Mouse (Mus musculus): ENCODE measurements around the gene Exog. TPM values are rescaled to one million over a fixed set of nuclear protein-coding genes. Genes with fewer than 3 reads are reported as not detected.

Gene Exog
- total RNA-seq, 2 experiments from 2014 or later = 0.77 to 1.5 TPM

DNA sequence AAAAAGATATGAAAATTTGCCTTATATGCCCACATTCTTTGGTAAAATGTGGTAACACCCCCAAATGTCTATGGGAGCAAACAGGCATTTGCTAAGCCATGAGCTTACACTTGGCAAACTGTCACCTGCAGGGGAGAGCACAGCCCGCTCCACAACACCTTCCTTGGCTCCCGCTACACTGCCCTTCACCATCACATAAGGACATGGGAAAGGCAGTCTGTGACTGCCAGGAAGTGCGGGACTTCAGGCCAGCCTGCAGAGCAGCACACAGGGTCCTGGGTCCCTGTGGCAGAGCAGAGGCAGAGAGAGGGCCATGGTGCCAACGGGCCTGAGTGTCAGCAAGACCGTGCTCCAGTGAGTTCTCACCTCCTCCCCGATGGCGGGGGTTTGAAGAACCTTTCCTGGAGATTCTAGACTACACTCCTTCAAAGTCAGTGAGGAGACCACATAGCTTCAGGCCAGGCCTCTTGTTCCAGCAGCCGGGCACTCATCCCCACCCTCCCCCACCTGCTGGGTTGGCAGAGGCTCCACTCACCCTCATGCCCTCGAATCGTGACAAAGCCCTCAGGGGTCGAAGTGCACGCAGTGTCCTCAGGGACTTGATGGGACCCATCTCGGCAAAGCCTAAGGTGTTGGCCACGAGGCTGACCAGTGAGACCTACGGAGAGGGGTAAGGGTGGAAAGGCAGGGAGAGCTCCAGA is 53.0 kb downstream of the Exog start:
- ATAC-seq (replicated peaks; ENCODE audit: low FRiP score, poor library complexity, severe bottlenecking) = no peak

DNA sequence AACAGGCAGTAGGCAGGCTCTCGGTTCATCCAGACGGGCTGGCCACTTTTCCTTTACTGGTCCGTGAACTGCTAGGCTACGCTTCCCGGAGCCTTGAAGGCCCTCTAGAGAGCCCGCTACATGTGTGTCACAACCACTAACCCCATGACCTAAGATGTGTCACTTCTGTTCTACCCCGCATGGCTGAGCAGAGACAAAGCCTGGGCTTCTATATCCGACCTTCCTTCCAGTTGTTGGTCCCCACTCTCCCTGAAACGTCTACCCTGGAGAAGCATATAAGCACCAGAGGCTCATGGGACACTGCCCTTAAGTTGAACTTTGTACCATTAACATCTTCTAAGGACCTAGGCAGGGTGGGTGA is 53.5 kb downstream of the Exog start:
- ATAC-seq (replicated peaks; ENCODE audit: low FRiP score, poor library complexity, severe bottlenecking) = no peak

DNA sequence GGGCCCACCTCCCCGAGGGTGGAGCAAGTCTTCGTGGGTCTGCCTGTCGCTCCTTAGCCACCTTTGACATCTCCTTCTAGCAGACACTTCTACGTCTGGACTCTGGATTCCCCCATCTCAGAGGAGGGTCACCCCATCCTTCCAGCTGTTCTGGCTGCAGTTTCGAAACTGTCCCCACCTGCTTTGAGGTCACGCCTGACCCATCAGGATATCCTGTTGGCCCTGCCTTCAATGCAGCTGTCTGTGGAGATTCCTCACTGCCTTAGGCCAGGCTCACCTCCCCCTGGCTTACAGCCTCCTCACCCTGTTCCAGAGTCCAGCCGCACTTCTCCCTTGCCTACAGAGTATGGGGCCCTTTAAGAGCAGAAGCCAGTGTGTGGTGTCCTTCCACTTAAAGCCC is 54.1 kb downstream of the Exog start:
- no peak for ATAC-seq (replicated peaks; ENCODE audit: low FRiP score, poor library complexity, severe bottlenecking)

DNA sequence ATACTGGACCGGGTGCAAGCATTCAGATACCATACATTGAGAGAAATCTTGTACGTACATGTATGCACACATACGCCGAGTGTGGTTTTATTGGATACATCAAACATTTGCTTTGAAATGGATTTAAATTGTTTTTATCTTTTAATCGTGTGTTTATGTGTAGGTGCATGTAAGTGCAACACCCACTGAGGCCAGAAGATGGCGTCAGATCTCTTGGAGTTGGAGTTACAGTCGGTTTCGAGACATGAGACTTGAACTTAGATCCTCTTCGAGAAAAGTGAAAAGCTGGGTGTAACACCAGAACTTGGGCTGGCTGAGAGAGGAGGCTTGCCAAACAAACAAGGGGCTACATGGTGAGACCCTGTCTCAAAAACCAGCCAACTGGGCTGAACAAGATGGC is 58.9 kb downstream of the Exog start:
- ATAC-seq (replicated peaks; ENCODE audit: low FRiP score, poor library complexity, severe bottlenecking) = no peak

DNA sequence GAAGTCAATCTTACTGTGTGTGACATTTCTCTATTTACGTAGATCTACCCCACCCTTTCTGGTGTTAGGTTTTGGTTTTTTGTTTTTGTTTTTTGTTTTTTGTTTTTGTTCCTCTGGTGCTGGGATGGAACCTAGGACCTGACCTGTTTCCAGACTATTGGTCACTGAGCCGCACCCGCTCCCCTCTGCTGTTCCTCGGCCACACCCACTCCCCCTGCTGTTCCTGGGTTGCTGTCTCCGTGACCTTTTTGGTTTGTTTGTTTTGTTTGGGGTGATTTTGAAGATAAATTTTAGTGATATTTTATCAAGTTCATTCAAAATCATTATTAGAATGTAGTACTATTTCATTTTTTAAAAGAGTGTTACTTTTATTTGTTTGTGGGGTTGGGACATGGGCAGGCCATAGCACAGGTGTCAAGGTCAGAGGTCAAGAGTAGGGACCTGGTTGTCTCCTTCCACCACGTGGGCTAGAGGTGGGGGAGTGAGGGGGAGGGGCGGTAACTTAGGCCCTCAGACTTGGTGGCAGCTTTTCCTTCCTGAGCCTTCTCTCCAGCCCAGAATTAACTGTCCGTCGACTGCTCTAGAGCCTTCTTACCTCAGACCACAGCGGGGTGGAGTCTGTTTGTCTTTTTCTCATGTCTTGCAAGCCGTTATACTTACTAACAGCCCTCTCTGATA is 60.4 kb downstream of the Exog start:
- ATAC-seq (replicated peaks; ENCODE audit: low FRiP score, poor library complexity, severe bottlenecking) = no peak

DNA sequence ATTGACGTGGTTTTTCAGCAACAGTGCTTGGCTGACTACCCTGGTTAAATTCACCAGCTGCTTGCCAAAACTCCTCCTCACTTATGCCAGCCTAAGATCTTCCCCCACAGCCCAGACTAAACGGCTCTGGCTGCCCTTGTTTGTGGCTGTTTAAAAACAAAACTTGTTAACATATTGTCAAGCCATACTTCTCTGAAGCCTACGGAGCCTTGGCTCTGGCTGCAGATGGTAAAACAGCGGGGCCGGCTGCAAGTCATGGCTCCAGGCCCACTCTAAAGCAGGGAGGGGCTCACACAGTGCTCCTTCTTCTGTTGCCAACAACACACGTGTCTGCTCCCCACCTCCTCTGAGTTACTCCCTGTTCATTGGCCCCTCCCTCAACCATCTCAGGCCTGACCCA is 66.2 kb downstream of the Exog start:
- no peak for ATAC-seq (replicated peaks; ENCODE audit: low FRiP score, poor library complexity, severe bottlenecking)

DNA sequence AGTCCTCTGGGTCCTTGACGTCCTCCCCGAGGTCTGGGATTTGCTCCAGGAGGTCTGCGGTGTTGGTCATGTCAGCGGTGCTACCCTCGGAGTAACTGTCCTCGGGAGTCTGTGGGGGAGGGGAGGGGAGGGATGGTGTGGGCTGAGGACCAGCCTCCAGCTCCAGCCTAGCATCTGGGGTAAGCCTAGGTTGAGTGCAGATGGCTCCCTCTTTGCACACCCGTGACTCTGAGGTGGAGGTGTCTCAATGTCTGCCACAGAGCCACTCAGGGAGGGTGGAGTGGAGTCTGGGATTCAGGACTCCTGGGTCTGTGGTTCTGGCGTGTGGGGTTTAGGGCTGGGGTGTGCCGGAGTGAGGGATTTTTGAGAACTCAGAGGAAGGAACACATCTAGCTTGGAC is 68.2 kb downstream of the Exog start:
- ATAC-seq (replicated peaks; ENCODE audit: low FRiP score, poor library complexity, severe bottlenecking) = no peak

DNA sequence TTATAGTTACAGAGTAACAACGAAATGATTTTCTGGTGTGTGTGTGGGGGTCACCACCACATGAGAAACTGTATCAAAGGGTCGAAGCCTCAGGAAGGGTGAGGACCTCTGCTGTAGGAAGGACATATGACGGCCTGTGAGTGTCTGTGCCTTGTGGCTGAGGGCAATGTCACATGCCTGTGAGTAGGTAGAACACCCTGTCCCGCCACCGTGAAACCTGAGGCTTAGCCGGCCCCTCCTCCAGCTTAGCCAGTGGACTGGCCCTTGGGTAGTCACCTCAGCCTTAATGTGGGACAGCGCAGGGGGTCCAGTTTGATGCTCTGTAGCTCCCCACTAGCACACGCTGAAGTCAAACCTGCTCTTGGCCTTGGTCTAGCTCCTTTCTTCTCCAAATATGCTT is 69.1 kb downstream of the Exog start:
- no peak for ATAC-seq (replicated peaks; ENCODE audit: low FRiP score, poor library complexity, severe bottlenecking)

DNA sequence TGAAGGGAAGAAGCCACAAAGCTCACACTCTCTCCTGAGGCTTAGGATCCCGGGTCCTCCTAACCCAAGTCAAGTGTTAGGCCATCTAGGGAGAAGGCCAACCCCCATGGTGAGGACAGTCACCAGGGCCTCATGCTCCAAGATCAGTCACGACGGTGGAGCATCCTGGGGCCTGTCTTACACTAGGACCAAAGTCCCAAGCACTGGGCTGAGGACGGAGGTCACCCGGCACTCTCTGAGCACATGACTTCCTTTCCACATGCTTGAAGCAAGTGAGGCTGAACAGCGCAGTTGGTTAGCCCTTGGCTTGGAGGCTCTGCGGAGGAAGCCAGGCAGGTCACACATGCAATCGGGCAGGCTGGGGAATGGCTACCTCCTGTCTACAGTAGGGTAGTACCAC is 70.2 kb downstream of the Exog start:
- ATAC-seq (replicated peaks; ENCODE audit: low FRiP score, poor library complexity, severe bottlenecking) = no peak

Other genes with a start within 250 kb of the Exog start
- gene Slc22a13, start 235.8 kb upstream of the Exog start, total RNA-seq (2015; ENCODE audit: low replicate concordance) = not detected in 2 replicates
- gene Slc22a13, start 235.8 kb upstream of the Exog start, total RNA-seq (2017; ENCODE audit: low replicate concordance) = not detected in 2 replicates
- 3.7 and 7.5 TPM in 2 replicates for gene Oxsr1, start 122.5 kb upstream of the Exog start, total RNA-seq (2015; ENCODE audit: low replicate concordance)
- gene Oxsr1, start 122.5 kb upstream of the Exog start, total RNA-seq (2017; ENCODE audit: low replicate concordance) = 11.0 and 17.0 TPM in 2 replicates
- gene Acaa1a, start 105.3 kb upstream of the Exog start, total RNA-seq (2015; ENCODE audit: low replicate concordance) = 6.9 and 9.2 TPM in 2 replicates
- 4.1 and 8.1 TPM in 2 replicates for gene Acaa1a, start 105.3 kb upstream of the Exog start, total RNA-seq (2017; ENCODE audit: low replicate concordance)
- gene Myd88, start 103.5 kb upstream of the Exog start, total RNA-seq (2015; ENCODE audit: low replicate concordance) = 11.7 and 20.0 TPM in 2 replicates
- gene Myd88, start 103.5 kb upstream of the Exog start, total RNA-seq (2017; ENCODE audit: low replicate concordance) = 5.1 and 8.5 TPM in 2 replicates
- gene Xylb, start 87.6 kb upstream of the Exog start, total RNA-seq (2015; ENCODE audit: low replicate concordance) = 0.19 TPM in 1 of 2 replicates, not detected in the other
- gene Xylb, start 87.6 kb upstream of the Exog start, total RNA-seq (2017; ENCODE audit: low replicate concordance) = 0.56 TPM in 1 of 2 replicates, not detected in the other
- gene Slc22a14, start 79.4 kb upstream of the Exog start, total RNA-seq (2015; ENCODE audit: low replicate concordance) = not detected in 2 replicates
- gene Slc22a14, start 79.4 kb upstream of the Exog start, total RNA-seq (2017; ENCODE audit: low replicate concordance) = not detected in 2 replicates
- not detected in 2 replicates for gene Acvr2b, start 42.8 kb upstream of the Exog start, total RNA-seq (2015; ENCODE audit: low replicate concordance)
- 1.3 TPM in 1 of 2 replicates, not detected in the other for gene Acvr2b, start 42.8 kb upstream of the Exog start, total RNA-seq (2017; ENCODE audit: low replicate concordance)
- not detected in 2 replicates for gene Scn5a, start 134.1 kb downstream of the Exog start, total RNA-seq (2015; ENCODE audit: low replicate concordance)
- gene Scn5a, start 134.1 kb downstream of the Exog start, total RNA-seq (2017; ENCODE audit: low replicate concordance) = not detected in 2 replicates

Data from erythroblast, adult 5-6 weeks (primary cell).